Mouse (Mus musculus) MEL (cell line): Measurements from ENCODE around the gene Ccser1.

Experiments used
- BHLHE40 ChIP-seq: IDR thresholded peaks from 2 replicates; pipeline ENCODE4 v1.6.1; 2012; ENCODE audit warnings: low read depth, mild to moderate bottlenecking, inconsistent platforms, low read length, improper control_type of control experiment, borderline replicate concordance
- CHD2 ChIP-seq: IDR thresholded peaks from 2 replicates; pipeline ENCODE4 v1.6.1; 2011; ENCODE audit warnings: low read length, improper control_type of control experiment
- CTCF ChIP-seq, 3 experiments: IDR thresholded peaks in 2 of 3; conservative IDR thresholded peaks in 1 of 3; 2 replicates each; pipeline ENCODE4 v1.5.1; 2011 to 2012; ENCODE audit warnings: low read length in 3 of 3, low read depth in 2 of 3, mild to moderate bottlenecking in 2 of 3, improper control_type of control experiment in 1 of 3, inconsistent platforms in 1 of 3, mixed read lengths in 1 of 3, moderate library complexity in 1 of 3; ENCODE audit not compliant: control insufficient read depth in 1 of 3, insufficient read depth in 1 of 3, poor library complexity in 1 of 3, severe bottlenecking in 1 of 3
- E2F4 ChIP-seq: IDR thresholded peaks from 2 replicates; pipeline ENCODE4 v1.6.1; 2011; ENCODE audit warnings: low read depth, low read length, improper control_type of control experiment, borderline replicate concordance
- EP300 ChIP-seq, 2 experiments: IDR thresholded peaks; 2 replicates each; pipeline ENCODE4 v1.6.1; 2011; ENCODE audit warnings: improper control_type of control experiment in 2 of 2, low read length in 2 of 2, low read depth in 1 of 2, mild to moderate bottlenecking in 1 of 2
- GABPA ChIP-seq: IDR thresholded peaks from 2 replicates; pipeline ENCODE4 v1.6.1; 2012; ENCODE audit warnings: low read depth, mild to moderate bottlenecking, inconsistent platforms, low read length, improper control_type of control experiment, moderate library complexity
- GATA1 ChIP-seq: IDR thresholded peaks from 2 replicates; pipeline ENCODE4 v1.6.1; 2011; ENCODE audit warnings: low read depth, low read length, improper control_type of control experiment
- HCFC1 ChIP-seq: IDR thresholded peaks from 2 replicates; pipeline ENCODE4 v1.6.1; 2012; ENCODE audit warnings: low read depth, mild to moderate bottlenecking, inconsistent platforms, low read length, improper control_type of control experiment, moderate library complexity
- MAX ChIP-seq: IDR thresholded peaks from 2 replicates; pipeline ENCODE4 v1.6.1; 2011; ENCODE audit warnings: low read length, improper control_type of control experiment
- MAZ ChIP-seq: IDR thresholded peaks from 2 replicates; pipeline ENCODE4 v1.6.1; 2012; ENCODE audit warnings: low read depth, mild to moderate bottlenecking, inconsistent platforms, low read length, improper control_type of control experiment
- MYB ChIP-seq: IDR thresholded peaks from 2 replicates; pipeline ENCODE4 v1.6.1; 2011; ENCODE audit warnings: mild to moderate bottlenecking, low read depth, low read length, improper control_type of control experiment
- POLR2A ChIP-seq, 2 experiments: IDR thresholded peaks; 2 replicates each; pipeline ENCODE4 v1.6.1; 2011 to 2012; ENCODE audit warnings: low read length in 2 of 2, mild to moderate bottlenecking in 2 of 2, control low read depth in 1 of 2, improper control_type of control experiment in 1 of 2, low read depth in 1 of 2, moderate library complexity in 1 of 2; ENCODE audit not compliant: control insufficient read depth in 1 of 2, insufficient read depth in 1 of 2, poor library complexity in 1 of 2
- RAD21 ChIP-seq: IDR thresholded peaks from 2 replicates; pipeline ENCODE4 v1.6.1; 2011; ENCODE audit warnings: mild to moderate bottlenecking, low read depth, low read length, improper control_type of control experiment
- USF1 ChIP-seq: IDR thresholded peaks from 2 replicates; pipeline ENCODE4 v1.6.1; 2014; ENCODE audit warnings: low read depth, mild to moderate bottlenecking, inconsistent platforms, low read length, improper control_type of control experiment, moderate library complexity

GRCm38 (mm10) chr6:61179949-61180755 is at the start of gene Ccser1:
- TF ChIP-seq CTCF (IDR thresholded peaks at IDR 0.05 in 2 of 3, conservative IDR thresholded peaks at IDR 0.05 in 1 of 3; ENCODE audit: control insufficient read depth in 1 of 3, insufficient read depth in 1 of 3, low read depth in 2 of 3, low read length in 3 of 3, poor library complexity in 1 of 3, severe bottlenecking in 1 of 3) (no peak), POLR2A (IDR thresholded peaks at IDR 0.05; ENCODE audit: control insufficient read depth in 1 of 2, insufficient read depth in 1 of 2, low read depth in 1 of 2, low read length in 2 of 2, poor library complexity in 1 of 2) (no peak), BHLHE40 (no peak), EP300 (IDR thresholded peaks at IDR 0.05; ENCODE audit: low read depth in 1 of 2, low read length in 2 of 2) (no peak), MYB (no peak), MAZ (no peak), GATA1 (no peak), MAX (no peak), HCFC1 (no peak), USF1 (no peak), CHD2 (no peak), RAD21 (no peak), E2F4 (no peak), GABPA (no peak)
